Mouse (Mus musculus) neural tube, embryonic 13.5 days (tissue): ENCODE data around the gene Pmepa1. TPM values are rescaled to one million over a fixed set of nuclear protein-coding genes. Genes with fewer than 3 reads are reported as not detected.

Source experiments
- ATAC-seq: fragments of 200-750 bp; cut with Nextera tagmentation; 2 replicates; pipeline ENCODE4 v1.8.0; 2017; ENCODE audit warnings: low read depth, mild to moderate bottlenecking, moderate TSS enrichment, moderate library complexity
- H3K27ac ChIP-seq: fragments of 300-500 bp; sonication (generic); replicated peaks from 2 replicates; pipeline ENCODE4 v1.5.1; 2015; ENCODE audit warnings: moderate library complexity, mild to moderate bottlenecking, inconsistent platforms
- H3K27me3 ChIP-seq: fragments of 300-500 bp; sonication (generic); 2 replicates; pipeline ENCODE4 v1.6.1; 2015; ENCODE audit warnings: mild to moderate bottlenecking, inconsistent platforms
- H3K36me3 ChIP-seq: fragments of 300-500 bp; sonication (generic); 2 replicates; pipeline ENCODE4 v1.6.1; 2015; ENCODE audit warnings: mild to moderate bottlenecking, inconsistent platforms
- H3K4me1 ChIP-seq: fragments of 300-500 bp; sonication (generic); replicated peaks from 2 replicates; pipeline ENCODE4 v1.6.1; 2015; ENCODE audit warnings: inconsistent platforms
- H3K4me2 ChIP-seq: fragments of 300-500 bp; sonication (generic); 2 replicates; pipeline ENCODE4 v1.6.1; 2015; ENCODE audit warnings: inconsistent platforms, mild to moderate bottlenecking, moderate library complexity
- H3K4me3 ChIP-seq: fragments of 300-500 bp; sonication (generic); 2 replicates; pipeline ENCODE4 v1.5.1; 2015; ENCODE audit warnings: mild to moderate bottlenecking, inconsistent platforms
- H3K9ac ChIP-seq: fragments of 300-500 bp; sonication (generic); 2 replicates; pipeline ENCODE4 v1.6.1; 2015; ENCODE audit warnings: moderate library complexity, mild to moderate bottlenecking, inconsistent platforms
- H3K9me3 ChIP-seq: fragments of 300-500 bp; sonication (generic); 2 replicates; pipeline ENCODE4 v1.6.1; 2016; ENCODE audit warnings: inconsistent platforms
- WGBS: fragments of 180-500 bp; shearing (Covaris S2); methylation state at CpG from one replicate; pipeline ENCODE4 v1.1.7; 2015; 5-methylcytosine and 5-hydroxymethylcytosine counted together
- polyA plus RNA-seq: library from polyadenylated mRNA; unstranded; fragments of >200 nt; fragmentation: Nextera tagmentation; extraction: Ambion mirVana; gene quantifications from 2 replicates; pipeline ENCODE4 v1.2.1, GENCODE M21; 2015

Gene Pmepa1
- polyA plus RNA-seq, 1 experiment from 2014 or later: 5.2 TPM

DNA sequence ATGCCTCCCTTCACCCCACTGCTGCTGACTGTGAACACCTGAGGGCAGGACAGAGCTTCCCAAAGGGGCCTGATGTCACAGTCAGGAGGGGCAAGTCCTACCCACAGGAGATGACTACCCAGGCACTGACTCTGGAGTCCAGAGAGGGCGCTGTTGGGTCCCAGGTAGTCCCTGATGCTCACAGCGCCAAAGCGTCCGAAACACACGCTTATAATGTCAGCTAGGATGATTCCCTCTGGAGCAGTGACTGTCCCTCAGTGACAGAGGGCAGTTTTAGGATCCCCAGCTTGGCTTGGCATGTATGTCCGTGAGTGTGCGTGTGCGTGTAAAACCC is 43.6 kb downstream of the Pmepa1 start:
- H3K36me3 ChIP-seq: peaks cover 49% of the 10 kb centered on the region

GRCm38 (mm10) chr2:173232065-173232765 is 44.1 kb downstream of the Pmepa1 start:
- no peak overlapping the region for H3K4me3 ChIP-seq
- WGBS: 83% methylated on average over 22 of the region's 22 CpGs
- no peak overlapping the region for H3K9ac ChIP-seq
- ATAC-seq: no peak
- peaks cover 52% of the 10 kb centered on the region for H3K36me3 ChIP-seq
- no peak overlapping the region for H3K4me2 ChIP-seq
- peak overlapping the region; percentile 29 for H3K27ac ChIP-seq
- H3K9me3 ChIP-seq: no peaks in the 10 kb centered on the region
- H3K27me3 ChIP-seq: no peaks in the 10 kb centered on the region
- H3K4me1 ChIP-seq: peaks cover 69% of the 10 kb centered on the region

More for the DNA sequence above, 43.6 kb downstream of the Pmepa1 start:
- Histone ChIP-seq H3K4me1 (peaks cover 74% of the 10 kb centered on the region), H3K27me3 (no peaks in the 10 kb centered on the region), H3K4me3 (no peak overlapping the region), H3K27ac (no peak overlapping the region), H3K9me3 (no peaks in the 10 kb centered on the region), H3K9ac (no peak overlapping the region), H3K4me2 (no peak overlapping the region)
- WGBS: 76% methylated on average over 8 of the region's 8 CpGs
- no peak for ATAC-seq

- Histone ChIP-seq H3K9me3 (no peaks in the 10 kb centered on the region), H3K4me3 (no peak overlapping the region), H3K27ac (peak overlapping the region; percentile 59; the same call in 1 of the 2 replicates), H3K4me1 (peaks cover 60% of the 10 kb centered on the region), H3K36me3 (peaks cover 72% of the 10 kb centered on the region), H3K27me3 (no peaks in the 10 kb centered on the region), H3K9ac (0 out of 2 replicates have a peak overlapping the region, but pooled peaks have one; percentile 22), H3K4me2 (peak overlapping the region; percentile 30; the same call in 1 of the 2 replicates)
- ATAC-seq: peak; percentile 71
- WGBS: 3% methylated on average over 10 of the region's 10 CpGs
Measured at GRCm38 (mm10) chr2:173229578-173230224, 46.6 kb downstream of the Pmepa1 start.

DNA sequence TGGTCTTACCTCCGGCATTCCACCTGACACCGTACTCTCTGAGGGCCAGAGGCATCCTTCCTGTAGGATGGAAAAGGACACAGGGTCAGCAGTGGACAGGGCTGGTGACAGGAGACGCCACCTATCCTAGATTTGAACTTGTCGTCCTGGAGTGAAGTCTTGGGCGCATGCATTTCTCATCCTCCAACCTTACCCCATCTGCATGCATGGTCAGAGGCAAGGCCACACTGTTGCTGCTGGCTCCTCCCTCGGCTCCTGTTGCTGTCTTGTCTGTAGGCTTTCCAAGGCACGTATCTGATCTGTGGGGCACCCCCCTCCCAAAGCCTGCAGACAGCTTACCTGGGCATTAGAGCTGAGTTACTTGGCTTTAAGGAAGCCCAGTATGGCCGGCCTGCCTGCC is 47.8 kb downstream of the Pmepa1 start:
- ATAC-seq: no peak
- H3K4me3 ChIP-seq: no peak overlapping the region
- H3K27ac ChIP-seq: no peak overlapping the region
- no peaks in the 10 kb centered on the region for H3K9me3 ChIP-seq
- peaks cover 72% of the 10 kb centered on the region for H3K36me3 ChIP-seq
- WGBS: 89% methylated on average over 8 of the region's 8 CpGs
- H3K27me3 ChIP-seq: no peaks in the 10 kb centered on the region
- peaks cover 50% of the 10 kb centered on the region for H3K4me1 ChIP-seq
- H3K9ac ChIP-seq: no peak overlapping the region
- H3K4me2 ChIP-seq: no peak overlapping the region

DNA sequence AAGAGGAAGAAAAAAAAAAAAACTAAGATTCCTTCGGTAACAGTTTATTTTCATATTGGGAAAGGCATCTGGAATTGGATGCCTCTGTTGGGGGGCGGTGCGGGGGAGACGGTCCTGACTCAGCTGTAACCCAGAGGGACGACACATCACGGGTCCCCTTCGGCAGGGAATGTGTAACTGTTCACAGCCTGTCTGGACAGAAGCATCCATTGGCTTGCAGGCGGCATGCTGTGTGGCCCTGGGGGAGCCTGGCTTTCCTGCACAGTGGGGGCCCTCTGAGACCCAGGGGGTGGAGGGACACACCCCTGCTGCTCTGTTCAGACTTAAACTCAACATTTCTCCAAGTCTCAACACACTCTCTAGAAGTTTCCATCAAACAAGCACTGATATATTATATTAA is 49.5 kb downstream of the Pmepa1 start:
- Histone ChIP-seq H3K9ac (no peak overlapping the region), H3K36me3 (peaks cover 55% of the 10 kb centered on the region), H3K4me1 (peaks cover 37% of the 10 kb centered on the region), H3K27ac (no peak overlapping the region), H3K4me3 (no peak overlapping the region), H3K27me3 (no peaks in the 10 kb centered on the region), H3K9me3 (no peaks in the 10 kb centered on the region), H3K4me2 (no peak overlapping the region)
- no peak for ATAC-seq
- WGBS: 92% methylated on average over 8 of the region's 8 CpGs

DNA sequence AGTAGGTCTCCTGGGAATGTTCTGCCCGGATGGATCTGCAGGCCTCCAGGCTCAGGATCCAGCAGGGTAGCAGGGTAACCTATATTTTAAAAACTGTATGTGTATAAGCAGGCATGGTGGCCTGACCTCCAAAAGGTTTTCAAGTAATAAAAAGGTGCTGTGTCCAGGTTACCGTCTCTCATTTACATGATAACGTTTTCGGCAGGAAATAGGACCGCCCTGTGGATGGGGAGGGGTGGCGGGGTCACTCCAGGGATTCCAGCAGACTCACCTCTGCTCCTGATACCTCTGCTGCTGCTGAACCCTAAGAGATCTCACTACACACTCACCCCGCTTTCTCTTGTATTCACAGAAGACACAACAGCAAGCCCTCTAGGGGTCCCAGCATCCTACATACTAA is 50.4 kb downstream of the Pmepa1 start:
- H3K4me1 ChIP-seq: peaks cover 33% of the 10 kb centered on the region; the same call in 1 of the 2 replicates
- no peak for ATAC-seq
- H3K27ac ChIP-seq: no peak overlapping the region
- H3K27me3 ChIP-seq: no peaks in the 10 kb centered on the region
- no peak overlapping the region for H3K4me2 ChIP-seq
- H3K4me3 ChIP-seq: no peak overlapping the region
- 75% methylated on average over 7 of the region's 7 CpGs for WGBS
- peaks cover 46% of the 10 kb centered on the region for H3K36me3 ChIP-seq
- H3K9ac ChIP-seq: no peak overlapping the region
- H3K9me3 ChIP-seq: no peaks in the 10 kb centered on the region

- Histone ChIP-seq H3K9me3 (no peaks in the 10 kb centered on the region), H3K9ac (no peak overlapping the region), H3K36me3 (peaks cover 38% of the 10 kb centered on the region), H3K4me2 (no peak overlapping the region), H3K4me3 (no peak overlapping the region), H3K27ac (no peak overlapping the region), H3K4me1 (peaks cover 23% of the 10 kb centered on the region; the same call in 1 of the 2 replicates), H3K27me3 (no peaks in the 10 kb centered on the region)
- 63% methylated on average over 7 of the region's 7 CpGs for WGBS
- no peak for ATAC-seq
Measured at GRCm38 (mm10) chr2:173224832-173225231, 51.5 kb downstream of the Pmepa1 start.

DNA sequence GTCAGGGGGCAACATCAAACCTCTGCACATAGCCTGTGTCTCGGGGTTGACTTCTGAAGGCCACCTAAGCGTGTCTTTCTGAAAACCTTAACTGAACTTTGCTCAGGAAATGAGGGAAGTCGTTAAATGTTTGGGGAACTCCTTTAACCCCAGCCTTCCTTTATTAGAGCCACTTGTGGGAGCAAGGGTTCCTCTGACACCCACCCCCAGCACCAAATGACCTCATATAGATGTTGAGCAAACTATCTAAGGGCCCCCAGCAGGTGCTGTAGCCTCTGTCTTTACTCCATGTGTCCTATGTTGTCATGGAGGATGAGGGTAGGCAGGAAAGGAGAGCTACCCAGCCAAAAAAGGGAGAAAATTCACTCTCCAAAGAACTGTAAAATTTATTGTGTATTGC is 52.2 kb downstream of the Pmepa1 start:
- Histone ChIP-seq H3K36me3 (peaks cover 37% of the 10 kb centered on the region), H3K9ac (no peak overlapping the region), H3K4me2 (no peak overlapping the region), H3K4me3 (no peak overlapping the region), H3K27me3 (no peaks in the 10 kb centered on the region), H3K9me3 (no peaks in the 10 kb centered on the region), H3K4me1 (peaks cover 20% of the 10 kb centered on the region; the same call in 1 of the 2 replicates), H3K27ac (no peak overlapping the region)
- WGBS: 76% methylated on average over 3 of the region's 3 CpGs
- ATAC-seq: no peak

DNA sequence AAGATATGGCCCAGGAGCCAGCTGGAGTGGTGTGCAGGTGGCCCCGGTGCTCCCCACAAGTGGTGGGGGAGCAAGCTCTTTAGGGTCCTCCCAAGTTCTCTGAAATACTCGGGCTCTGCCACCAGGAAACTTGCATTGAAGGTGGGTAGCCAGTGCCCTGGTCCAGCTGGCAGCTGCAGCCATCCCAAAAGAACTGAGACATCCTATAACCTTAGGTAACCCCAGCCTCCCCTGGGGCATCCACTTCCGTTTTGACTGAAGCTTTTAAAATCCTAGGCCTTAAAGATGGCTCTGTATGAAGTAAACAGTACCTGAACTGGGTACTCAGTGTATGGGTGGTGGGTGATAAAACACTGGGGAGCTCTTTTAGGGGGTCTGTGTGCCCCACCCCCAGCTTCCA is 52.8 kb downstream of the Pmepa1 start:
- no peaks in the 10 kb centered on the region for H3K27me3 ChIP-seq
- no peak overlapping the region for H3K4me2 ChIP-seq
- peaks cover 31% of the 10 kb centered on the region for H3K36me3 ChIP-seq
- H3K9me3 ChIP-seq: no peaks in the 10 kb centered on the region
- no peak overlapping the region for H3K9ac ChIP-seq
- H3K4me3 ChIP-seq: no peak overlapping the region
- 79% methylated on average over 3 of the region's 3 CpGs for WGBS
- H3K4me1 ChIP-seq: peaks cover 20% of the 10 kb centered on the region; the same call in 1 of the 2 replicates
- no peak for ATAC-seq
- no peak overlapping the region for H3K27ac ChIP-seq

DNA sequence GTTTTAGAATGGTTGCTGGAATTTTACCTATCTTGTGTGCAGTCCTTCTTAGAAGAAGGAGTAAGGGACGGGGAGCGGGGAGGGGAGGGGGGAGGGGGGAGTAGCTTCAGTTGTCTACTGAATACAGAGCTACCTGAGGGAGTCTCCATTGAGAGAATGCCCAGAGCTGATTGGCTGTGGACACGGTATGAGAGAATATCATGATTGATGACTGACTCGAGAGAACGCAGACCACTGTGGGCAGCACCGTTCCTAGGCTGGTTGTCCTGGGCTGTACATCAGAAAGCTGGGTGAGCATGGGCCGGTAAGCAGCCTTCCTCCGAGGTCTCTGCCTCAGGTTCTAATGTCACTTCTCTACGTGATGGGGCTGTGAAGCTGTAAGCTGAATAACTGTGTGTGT is 55.6 kb downstream of the Pmepa1 start:
- Histone ChIP-seq H3K9ac (no peak overlapping the region), H3K9me3 (no peaks in the 10 kb centered on the region), H3K27ac (no peak overlapping the region), H3K4me2 (no peak overlapping the region), H3K27me3 (peaks cover 5% of the 10 kb centered on the region; the same call in 1 of the 2 replicates), H3K4me1 (peaks cover 14% of the 10 kb centered on the region; the same call in 1 of the 2 replicates), H3K4me3 (no peak overlapping the region), H3K36me3 (peaks cover 8% of the 10 kb centered on the region; the same call in 1 of the 2 replicates)
- ATAC-seq: no peak
- 94% methylated on average over 9 of the region's 9 CpGs for WGBS

GRCm38 (mm10) chr2:173219256-173219954 is 56.9 kb downstream of the Pmepa1 start:
- no peaks in the 10 kb centered on the region for H3K36me3 ChIP-seq
- ATAC-seq: no peak
- peaks cover 4% of the 10 kb centered on the region; the same call in 1 of the 2 replicates for H3K4me1 ChIP-seq
- no peak overlapping the region for H3K9ac ChIP-seq
- peaks cover 5% of the 10 kb centered on the region; the same call in 1 of the 2 replicates for H3K27me3 ChIP-seq
- H3K9me3 ChIP-seq: no peaks in the 10 kb centered on the region
- H3K4me2 ChIP-seq: no peak overlapping the region
- WGBS: 45% methylated on average over 10 of the region's 10 CpGs
- H3K4me3 ChIP-seq: no peak overlapping the region
- H3K27ac ChIP-seq: no peak overlapping the region
